Mouse (Mus musculus): ENCODE results near the gene Mindy4.

DNA sequence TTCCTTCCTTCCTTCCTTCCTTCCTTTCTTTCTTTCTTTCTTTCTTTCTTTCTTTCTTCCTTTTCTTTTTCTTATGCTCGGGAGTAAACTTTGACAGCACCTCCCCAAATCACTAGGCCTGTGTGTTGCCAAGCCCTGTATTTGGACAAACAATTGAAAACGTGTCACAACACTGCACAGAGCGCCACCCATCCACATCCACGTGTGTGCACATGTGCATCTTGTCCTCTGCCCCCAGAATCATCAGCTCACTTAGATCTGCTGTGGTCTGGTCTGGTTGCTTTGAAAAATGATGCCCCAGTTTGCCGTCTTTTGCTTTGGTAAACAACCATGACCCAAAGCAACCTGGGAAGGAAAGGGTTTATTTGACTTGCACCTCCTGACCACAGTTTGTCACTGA lies 27.3 kb upstream of the Mindy4 start:
- TF ChIP-seq CTCF (conservative IDR thresholded peaks at IDR 0.05; ENCODE audit: low read length) (no peak), POU5F1 (IDR thresholded peaks at IDR 0.05; ENCODE audit: borderline replicate concordance, low read length) (no peak)
